Mouse (Mus musculus) heart, postnatal 10 days (tissue): ENCODE measurements at regions not wholly inside any gene's neighbourhood (a gene's known extent, or its start where the extent isn't known, plus 50 kb on each side); places are given as distances from the start of the nearest gene placed in this dataset.

Experiments
- DNase-seq, 2 experiments: peaks; one replicate each; pipeline ENCODE4 v3.0.0; 2021
- intact Hi-C: fragments of 180-260 bp; cut with DNase I; formaldehyde crosslinking; loops from one replicate; pipeline ENCODE4 v1.15.1; 2025

DNA sequence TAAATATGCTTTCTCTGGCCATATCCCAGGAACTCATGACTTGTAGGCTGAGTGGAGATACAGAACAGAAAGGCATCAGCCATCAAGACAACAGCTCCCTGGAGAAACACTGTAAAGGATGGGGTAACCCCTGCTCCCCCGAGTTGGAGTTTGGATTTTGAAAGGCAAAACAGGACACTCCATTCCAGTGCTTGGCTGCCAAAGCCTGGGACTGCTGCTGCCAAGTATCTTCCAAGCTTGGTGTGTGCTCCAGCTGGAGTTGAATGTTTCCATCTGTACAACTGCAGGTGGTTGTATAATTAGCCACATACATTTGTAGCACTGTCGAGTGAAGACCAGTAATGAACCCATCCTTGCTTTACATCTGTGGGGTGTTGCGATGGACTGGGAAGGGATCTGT is 62.1 kb downstream of the 4933412E24Rik start:
- intact Hi-C loops, result no loop called here
- DNase-seq, result peak; percentile 45 to 55

DNA sequence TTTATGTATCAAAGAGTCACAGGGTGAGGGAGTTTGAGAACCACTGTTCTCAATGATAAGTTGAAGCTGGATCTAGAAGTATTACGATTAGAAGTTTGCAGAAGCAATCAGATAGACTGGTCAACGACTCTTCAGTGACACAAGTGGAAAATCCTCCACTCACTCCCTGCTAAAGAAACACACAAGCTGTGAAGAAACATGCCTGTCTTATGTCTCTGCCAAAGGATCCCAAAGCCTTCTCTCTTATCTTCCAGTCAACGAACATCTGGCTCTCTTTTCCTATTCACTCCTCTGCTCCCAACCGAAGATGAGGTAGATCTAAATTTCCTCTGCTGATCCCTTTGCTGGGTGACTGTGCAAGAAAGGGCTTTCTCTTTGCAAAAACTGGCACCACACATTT is 62.6 kb downstream of the 4933412E24Rik start:
- intact Hi-C loops, result no loop called here
- DNase-seq, result peak in 1 of 2 experiments; percentile 16

- DNase-seq, result peak in 1 of 2 experiments; percentile 2
- intact Hi-C loops, result no loop called here
These were observed 65.7 kb downstream of the 4933412E24Rik start for GRCm38 (mm10) chr15:59950617-59951216.

GRCm38 (mm10) chr15:59945208-59945607 is 71.2 kb downstream of the 4933412E24Rik start:
- intact Hi-C loops, result no loop called here
- DNase-seq, result no peak

DNA sequence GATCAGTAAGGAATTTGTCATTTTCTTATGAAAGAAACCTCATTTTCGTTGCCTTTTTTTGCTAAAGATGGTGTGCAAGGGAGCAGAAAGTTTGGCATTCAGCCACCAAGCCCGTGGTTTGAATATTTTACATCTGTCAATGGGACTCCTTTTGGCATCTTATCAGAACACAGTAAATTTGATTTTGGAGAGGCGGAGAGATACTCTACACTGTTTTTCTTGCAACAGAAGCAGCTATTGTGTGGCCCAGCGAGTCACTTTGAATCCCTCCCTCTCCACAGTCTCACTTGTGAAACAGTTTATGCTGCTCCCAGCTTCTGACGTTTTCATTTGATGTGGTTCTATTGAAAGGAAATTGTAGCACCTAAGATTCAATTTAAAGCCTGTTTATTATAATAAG is 79.9 kb downstream of the 4933412E24Rik start:
- peak in 1 of 2 experiments; percentile 8 for DNase-seq
- intact Hi-C loops, result no loop called here

GRCm38 (mm10) chr15:59913860-59914259 is 102.6 kb downstream of the 4933412E24Rik start:
- intact Hi-C loops, result no loop called here
- DNase-seq, result no peak

GRCm38 (mm10) chr15:59908300-59908699 is 108.1 kb downstream of the 4933412E24Rik start:
- intact Hi-C loops, result loop anchor here (5.0 to 10.0 kb wide), 2 partner anchors 287 to 1189 kb away; no protein-coding TSS in a partner anchor
- DNase-seq, result no peak

DNA sequence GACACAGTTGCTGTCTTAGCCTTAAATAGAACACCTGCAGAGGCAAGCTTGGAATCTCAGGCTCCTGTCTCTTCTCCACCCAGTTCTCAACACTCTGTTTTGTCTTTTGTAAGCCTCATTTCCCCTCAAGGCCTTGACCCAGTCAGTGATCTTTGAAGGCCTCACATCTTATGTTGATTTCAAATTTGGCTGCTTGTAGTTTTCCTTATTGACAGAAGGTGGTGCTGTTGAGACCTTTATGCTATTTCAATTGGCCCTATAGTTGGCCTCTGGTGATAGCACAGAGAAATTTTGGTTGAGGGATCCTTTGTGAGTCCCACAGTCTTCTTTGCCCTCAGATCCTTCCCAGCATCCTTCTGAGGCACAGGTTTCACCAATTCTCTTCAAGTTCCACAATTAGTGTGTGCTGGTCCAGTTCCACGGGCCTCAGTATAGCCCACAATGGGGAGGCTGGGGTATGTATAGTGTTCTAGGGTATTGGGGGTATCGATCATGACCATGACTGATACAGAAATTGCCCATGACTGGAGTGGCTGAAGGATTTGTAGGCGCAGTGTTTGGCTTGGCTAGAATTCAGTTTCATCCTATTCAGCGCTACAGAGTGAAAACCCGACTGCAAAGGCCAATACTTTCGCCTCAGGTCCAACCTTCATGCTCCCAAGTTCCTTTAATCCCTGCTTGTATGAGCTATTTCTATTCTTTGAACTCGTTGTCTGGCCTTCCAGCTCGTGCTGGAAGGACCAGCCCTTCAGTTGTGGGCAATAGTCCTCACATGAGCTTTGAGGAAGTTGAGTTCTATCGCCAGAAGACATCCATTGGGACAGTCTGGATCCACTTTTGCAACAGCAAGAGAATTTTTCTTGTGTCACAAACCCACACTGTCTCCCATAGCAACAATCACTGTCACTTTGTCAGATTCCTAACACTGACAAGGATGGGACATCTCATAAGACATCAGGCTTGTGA is 110.3 kb downstream of the 4933412E24Rik start:
- intact Hi-C loops, result loop anchor here (2.0 to 10.0 kb wide), 3 partner anchors 191 to 1191 kb away; no protein-coding TSS in a partner anchor
- DNase-seq, result peak; percentile 7 to 22

DNA sequence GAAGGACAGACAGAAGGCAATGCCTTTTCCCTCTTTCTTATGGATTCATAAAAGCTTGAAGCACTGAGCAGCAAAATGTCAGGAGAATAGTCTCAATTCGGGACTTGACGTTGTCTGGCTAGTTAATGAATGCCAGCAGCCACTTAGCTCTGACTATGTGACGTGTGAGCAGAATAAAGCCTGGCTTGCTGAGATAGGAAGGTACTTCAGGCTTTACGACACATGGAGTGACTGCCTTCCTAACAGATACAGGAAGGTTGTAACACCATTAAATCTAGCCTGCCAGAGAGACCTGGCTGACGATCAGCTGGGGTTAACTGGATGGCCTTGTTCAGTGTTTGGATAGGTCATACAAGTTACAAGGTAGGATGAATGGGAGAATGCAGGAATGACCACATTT is 111.7 kb downstream of the 4933412E24Rik start:
- intact Hi-C loops, result loop anchor here (5.0 to 10.0 kb wide), 2 partner anchors 290 to 1193 kb away; no protein-coding TSS in a partner anchor
- DNase-seq, result no peak

GRCm38 (mm10) chr15:59888996-59889395 is 127.4 kb downstream of the 4933412E24Rik start:
- no peak for DNase-seq
- intact Hi-C loops, result no loop called here

GRCm38 (mm10) chr15:59888131-59888459 is 128.3 kb downstream of the 4933412E24Rik start:
- intact Hi-C loops, result no loop called here
- DNase-seq, result no peak

DNA sequence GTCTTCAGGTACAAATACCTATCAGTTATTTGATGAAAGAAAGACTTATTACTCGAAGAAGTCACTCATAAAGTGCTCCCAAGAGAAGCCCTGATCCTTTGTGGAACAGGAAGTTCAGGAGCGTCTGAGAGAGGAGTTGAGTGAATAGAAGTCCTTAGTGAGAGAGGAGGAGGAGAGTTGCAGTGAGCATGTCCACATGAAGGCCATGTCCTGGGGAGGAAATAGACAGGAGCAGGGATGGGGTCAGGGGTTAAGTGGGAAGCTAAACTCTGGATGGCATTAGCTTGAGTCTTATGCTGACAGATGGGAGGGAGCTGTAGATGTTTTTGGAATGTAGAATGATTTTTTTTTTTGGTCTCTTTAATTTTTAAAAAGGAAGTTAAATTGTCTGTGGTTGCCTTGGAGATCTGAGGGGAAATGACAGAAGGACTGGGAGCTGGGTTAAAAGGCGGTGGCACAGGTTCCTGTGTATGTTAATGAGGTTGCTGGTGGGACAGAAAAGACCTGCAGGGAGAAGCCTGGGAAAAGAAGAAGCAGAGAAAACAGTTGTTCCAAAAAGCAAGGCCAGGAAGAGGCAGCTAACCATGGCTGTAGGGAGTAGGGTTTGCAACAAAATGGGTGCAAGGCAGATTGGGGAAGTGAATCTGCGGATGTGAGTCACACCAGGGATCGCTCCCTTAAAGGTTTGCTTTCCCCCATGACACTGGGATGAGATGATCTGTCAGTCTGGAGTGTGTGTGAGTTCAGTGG is 128.9 kb downstream of the 4933412E24Rik start:
- no peak for DNase-seq
- intact Hi-C loops, result no loop called here

DNA sequence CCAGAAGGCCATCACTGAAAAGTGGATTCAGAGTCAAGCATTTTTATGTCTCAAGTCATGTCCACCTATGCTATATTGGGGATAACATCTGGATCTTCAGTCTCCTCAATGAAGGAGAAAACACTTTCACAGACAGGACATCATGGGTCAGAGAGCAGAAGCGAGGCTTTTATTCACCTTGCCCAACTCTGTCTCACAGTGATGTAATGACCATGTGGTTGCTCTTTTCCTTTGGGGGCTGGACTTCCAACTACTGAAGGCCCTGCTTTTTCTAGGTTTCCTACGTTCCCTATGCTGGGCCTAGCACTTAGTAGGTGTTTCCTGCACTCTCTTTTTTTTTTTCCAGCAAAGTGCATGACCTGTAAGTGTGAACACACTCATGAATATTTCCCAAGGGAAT is 130.4 kb downstream of the 4933412E24Rik start:
- intact Hi-C loops, result no loop called here
- DNase-seq, result no peak

DNA sequence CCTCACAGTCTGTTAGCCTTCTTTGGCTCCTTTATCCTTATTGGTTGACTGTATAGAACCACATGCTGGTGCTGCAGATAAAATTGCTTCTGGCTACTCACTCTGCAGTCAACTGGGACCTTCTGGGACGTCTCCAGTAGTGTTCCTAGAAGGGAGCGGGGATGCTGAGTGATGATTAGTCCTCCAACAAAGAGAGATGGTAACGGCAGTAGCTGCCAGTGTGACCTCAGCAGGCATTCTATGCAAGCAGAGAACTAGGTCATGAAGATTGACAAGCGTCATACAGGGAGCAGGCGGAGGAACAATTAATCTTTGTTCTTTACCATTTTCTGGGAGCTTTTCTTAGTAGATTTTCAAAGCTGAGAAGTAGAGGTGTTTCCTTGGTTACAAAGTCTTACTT is 134.0 kb downstream of the 4933412E24Rik start:
- intact Hi-C loops, result no loop called here
- no peak for DNase-seq

DNA sequence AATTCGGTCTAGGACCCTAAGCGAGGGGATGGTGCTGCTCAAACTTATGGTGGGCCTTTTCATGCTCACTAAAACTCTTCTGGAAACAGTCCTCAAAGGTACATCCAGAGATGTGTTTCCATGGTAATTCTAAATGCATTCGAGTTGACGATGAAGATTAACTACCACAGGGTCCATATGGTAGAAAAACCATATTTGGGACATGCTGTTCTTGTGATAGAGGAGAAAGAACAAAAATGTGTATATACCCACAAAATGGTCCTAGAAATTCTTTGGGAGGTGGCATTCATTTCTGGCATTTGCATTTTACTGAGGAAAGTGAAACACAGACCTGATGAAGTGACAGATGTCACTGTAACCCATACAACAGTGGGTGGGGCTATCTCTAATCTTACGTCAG is 136.0 kb downstream of the 4933412E24Rik start:
- intact Hi-C loops, result no loop called here
- DNase-seq, result no peak

GRCm38 (mm10) chr15:59879311-59879710 is 137.1 kb downstream of the 4933412E24Rik start:
- no peak for DNase-seq
- intact Hi-C loops, result loop anchor here (5.0 kb wide), 1 partner anchor 1218 kb away; no protein-coding TSS in a partner anchor

DNA sequence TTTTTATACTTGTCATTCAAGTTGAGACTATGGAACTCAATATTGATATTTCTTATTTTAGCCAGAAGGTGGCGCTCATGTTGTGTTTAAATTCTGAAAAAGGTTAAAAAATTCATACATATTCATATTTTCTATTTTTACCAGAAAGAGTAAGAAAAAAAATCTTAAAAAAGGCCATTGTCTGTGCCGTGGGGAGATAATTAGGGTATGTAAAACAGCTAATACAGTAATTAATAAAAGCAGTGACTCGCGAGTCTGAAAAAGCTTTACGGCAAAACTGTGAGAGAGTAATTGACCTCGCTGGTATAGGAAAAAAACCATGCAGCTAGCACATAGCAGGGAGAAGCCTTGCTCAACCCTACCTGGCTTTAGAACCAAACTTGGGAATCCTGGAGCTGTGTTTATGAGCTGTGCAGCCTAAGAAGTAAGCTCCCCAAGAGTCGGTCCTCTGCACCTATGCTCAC is 140.1 kb downstream of the 4933412E24Rik start:
- DNase-seq, result no peak
- intact Hi-C loops, result loop anchor here (5.0 kb wide), 1 partner anchor 1221 kb away; no protein-coding TSS in a partner anchor

DNA sequence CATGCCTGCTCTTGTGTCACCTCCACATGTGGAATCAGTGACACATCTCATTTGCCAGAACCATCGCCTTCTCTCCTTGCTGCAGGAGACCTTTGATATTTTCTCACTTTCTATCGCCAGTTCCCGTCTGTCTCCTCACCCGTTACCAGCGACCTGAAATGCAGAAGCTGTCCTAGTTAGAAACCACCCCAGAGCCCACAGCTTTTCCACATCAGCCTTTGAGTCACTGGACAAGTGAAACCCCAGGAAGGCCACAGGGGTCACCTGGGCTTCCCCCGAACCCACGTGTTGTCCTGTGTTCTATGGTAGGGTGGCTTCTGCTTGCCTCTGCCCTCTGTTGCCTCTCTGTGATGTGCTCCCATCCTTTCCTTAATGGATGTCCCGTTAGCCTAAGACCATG is 149.7 kb downstream of the 4933412E24Rik start:
- no peak for DNase-seq
- intact Hi-C loops, result no loop called here

DNA sequence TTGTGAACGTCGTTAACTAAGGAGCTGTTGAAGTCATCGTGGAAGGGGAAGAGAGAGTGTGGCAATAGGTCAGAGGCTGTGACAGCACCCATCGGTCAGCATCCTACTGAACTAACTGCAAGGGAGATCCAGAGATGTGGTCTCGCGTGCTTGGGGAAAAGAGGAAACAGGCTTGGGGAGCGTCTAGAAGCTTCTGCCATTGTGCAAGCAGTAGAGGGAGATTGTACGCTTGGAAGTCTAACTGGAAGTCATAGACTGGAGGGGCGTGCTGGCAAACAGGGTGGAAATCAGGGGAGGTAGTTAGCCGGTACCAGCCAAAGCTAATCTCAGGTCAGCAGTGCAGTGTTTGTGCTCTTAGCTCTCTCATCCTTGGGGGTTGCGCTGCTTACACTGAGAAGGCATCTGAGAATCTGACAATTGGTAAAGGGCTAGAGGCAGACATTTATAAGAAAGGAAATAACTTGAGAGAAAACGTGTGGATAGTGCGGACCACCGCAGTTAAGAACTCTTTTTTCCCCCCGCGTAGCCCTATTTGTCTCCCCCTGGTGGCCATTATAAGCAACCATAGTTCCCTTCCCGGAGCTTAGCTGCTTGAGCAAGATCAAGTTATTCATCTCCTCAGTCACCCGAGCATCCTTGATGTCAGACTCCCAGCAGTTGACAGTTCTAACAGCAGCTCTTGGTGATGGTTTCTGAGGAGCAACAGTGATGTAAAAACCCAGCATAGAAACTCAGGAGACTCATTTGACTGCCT is 151.5 kb downstream of the 4933412E24Rik start:
- intact Hi-C loops, result loop anchor here (1.0 kb wide), 1 partner anchor 476 kb away; no protein-coding TSS in a partner anchor
- DNase-seq, result peak; percentile 15 to 30
